ENCODE assay signal across 7 mouse cellular contexts in the genomic region with DNA sequence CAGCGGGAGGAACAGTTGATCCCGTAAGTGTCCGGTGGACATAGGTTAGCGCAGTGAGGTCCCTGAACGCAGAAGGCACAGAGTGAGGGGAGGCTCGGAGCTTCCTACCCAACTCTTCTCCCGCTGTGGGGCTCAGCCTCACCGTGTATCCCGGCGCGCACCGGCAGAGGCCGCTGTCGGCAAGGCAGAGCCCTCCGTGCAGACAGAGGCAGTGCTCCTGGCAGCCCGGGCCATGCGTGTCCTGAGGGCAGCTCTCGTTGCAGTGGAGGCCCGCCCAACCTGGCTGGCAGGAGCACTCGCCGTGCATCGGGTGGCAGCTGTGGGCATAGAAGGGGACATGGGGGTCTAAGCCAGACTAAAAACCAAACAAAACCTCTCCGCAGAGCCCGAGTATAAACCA. TPM values are rescaled to one million over a fixed set of nuclear protein-coding genes. Genes with fewer than 3 reads are reported as not detected.
DNase-seq lines count a peak whose midpoint lies in the region; ATAC-seq and TF ChIP-seq lines count a peak whose summit lies in the region.

No protein-coding gene starts in this region.

- no peak overlapping the region for H3K9ac ChIP-seq in embryonic facial prominence, embryonic 15.5 days
- H3K9ac ChIP-seq in heart, embryonic 11.5 days (ENCODE audit: low read depth, low read length), result no peak overlapping the region
- H3K9ac ChIP-seq in kidney, embryonic 14.5 days (ENCODE audit: low read depth, low read length), result 0 out of 2 replicates have a peak overlapping the region, but pooled peaks have one; percentile 29
- no peak overlapping the region for H3K9ac ChIP-seq in limb, embryonic 14.5 days (ENCODE audit: low read depth, low read length, severe bottlenecking)
- peak overlapping the region; percentile 45 for H3K9ac ChIP-seq in midbrain, embryonic 16.5 days (ENCODE audit: low read depth, low read length)

- no peak overlapping the region for H3K27ac ChIP-seq in bone marrow, adult 2 months (ENCODE audit: control insufficient read depth, insufficient read depth, low read depth, low read length, poor library complexity)
- no peak overlapping the region for H3K27ac ChIP-seq in embryonic facial prominence, embryonic 15.5 days (replicated peaks)
- no peak overlapping the region for H3K27ac ChIP-seq in heart, embryonic 11.5 days (ENCODE audit: low read depth, low read length)
- no peak overlapping the region for H3K27ac ChIP-seq in kidney, embryonic 14.5 days (ENCODE audit: low read depth, low read length)
- no peak overlapping the region for H3K27ac ChIP-seq in limb, embryonic 14.5 days (replicated peaks; ENCODE audit: low read depth, low read length)
- no peak overlapping the region for H3K27ac ChIP-seq in midbrain, embryonic 16.5 days (ENCODE audit: low read length)

- TF ChIP-seq POLR2A in bone marrow, adult 2 months (IDR thresholded peaks at IDR 0.05; ENCODE audit: borderline replicate concordance, control insufficient read depth, low read depth, low read length), result no peak
- TF ChIP-seq POLR2A in limb, embryonic 14.5 days (IDR thresholded peaks at IDR 0.05; ENCODE audit: borderline replicate concordance, extremely low read depth, insufficient read depth, insufficient read length), result no peak

- peak; percentile 87 for ATAC-seq in embryonic facial prominence, embryonic 15.5 days (ENCODE audit: insufficient number of reproducible peaks, low FRiP score, low TSS enrichment, low read depth)
- ATAC-seq in heart, embryonic 11.5 days (replicated peaks; ENCODE audit: insufficient number of reproducible peaks, low FRiP score, low TSS enrichment), result 0 out of 2 replicates have a peak, but pooled peaks have one; percentile 10
- ATAC-seq in kidney, embryonic 14.5 days (ENCODE audit: low FRiP score, low TSS enrichment), result peak; percentile 87
- peak; percentile 82 for ATAC-seq in limb, embryonic 14.5 days (ENCODE audit: low FRiP score, low read depth)
- peak; percentile 92 for ATAC-seq in midbrain, embryonic 16.5 days

- H3K4me3 ChIP-seq in bone marrow, adult 2 months (replicated peaks; ENCODE audit: control insufficient read depth, low read depth, low read length), result no peak overlapping the region
- peak overlapping the region; percentile 24 for H3K4me3 ChIP-seq in embryonic facial prominence, embryonic 15.5 days (replicated peaks)
- no peak overlapping the region for H3K4me3 ChIP-seq in heart, embryonic 11.5 days (ENCODE audit: low read depth, low read length)
- peak overlapping the region; percentile 12; the same call in 1 of the 2 replicates for H3K4me3 ChIP-seq in kidney, embryonic 14.5 days (ENCODE audit: low read length)
- no peak overlapping the region; the same call in 1 of the 2 replicates for H3K4me3 ChIP-seq in limb, embryonic 14.5 days (replicated peaks; ENCODE audit: low read length)
- peak overlapping the region; percentile 35 for H3K4me3 ChIP-seq in midbrain, embryonic 16.5 days (ENCODE audit: low read depth, low read length)

- DNase-seq in limb, embryonic 14.5 days (ENCODE audit: low spot score), result peak; percentile 75
- DNase-seq in spleen, adult 18-20 months, result peak; percentile 66 to 88

- peaks cover 2% of the 10 kb centered on the region; the same call in 1 of the 2 replicates for H3K36me3 ChIP-seq in embryonic facial prominence, embryonic 15.5 days
- no peaks in the 10 kb centered on the region for H3K36me3 ChIP-seq in heart, embryonic 11.5 days (ENCODE audit: control insufficient read depth, insufficient read depth, low read length)
- peaks cover 52% of the 10 kb centered on the region for H3K36me3 ChIP-seq in kidney, embryonic 14.5 days (ENCODE audit: control insufficient read depth, insufficient read depth, low read length)
- peaks cover 10% of the 10 kb centered on the region for H3K36me3 ChIP-seq in limb, embryonic 14.5 days (ENCODE audit: control insufficient read depth, insufficient read depth, low read length)
- H3K36me3 ChIP-seq in midbrain, embryonic 16.5 days (ENCODE audit: control insufficient read depth, insufficient read depth, low read length), result no peaks in the 10 kb centered on the region

- peak overlapping the region; percentile 48 for H3K4me2 ChIP-seq in embryonic facial prominence, embryonic 15.5 days (replicated peaks)
- peak overlapping the region; percentile 33; the same call in 1 of the 2 replicates for H3K4me2 ChIP-seq in heart, embryonic 11.5 days
- peak overlapping the region; percentile 41 for H3K4me2 ChIP-seq in kidney, embryonic 14.5 days (replicated peaks; ENCODE audit: low read depth, low read length)
- peak overlapping the region; percentile 44 for H3K4me2 ChIP-seq in limb, embryonic 14.5 days (replicated peaks; ENCODE audit: low read depth, low read length, severe bottlenecking)
- H3K4me2 ChIP-seq in midbrain, embryonic 16.5 days (ENCODE audit: low read length), result peak overlapping the region; percentile 64

- TF ChIP-seq CTCF in bone marrow, adult 2 months (IDR thresholded peaks at IDR 0.05; ENCODE audit: control insufficient read depth, insufficient read depth, low read length), result peak; percentile 87

- H3K27me3 ChIP-seq in embryonic facial prominence, embryonic 15.5 days, result peaks cover 12% of the 10 kb centered on the region; the same call in 1 of the 2 replicates
- H3K27me3 ChIP-seq in heart, embryonic 11.5 days (ENCODE audit: control insufficient read depth, insufficient read depth, low read length), result peaks cover 31% of the 10 kb centered on the region
- no peaks in the 10 kb centered on the region for H3K27me3 ChIP-seq in kidney, embryonic 14.5 days (ENCODE audit: control insufficient read depth, insufficient read depth, low read length)
- no peaks in the 10 kb centered on the region for H3K27me3 ChIP-seq in limb, embryonic 14.5 days (ENCODE audit: control insufficient read depth, insufficient read depth, low read length)
- peaks cover 4% of the 10 kb centered on the region for H3K27me3 ChIP-seq in midbrain, embryonic 16.5 days (ENCODE audit: control insufficient read depth, insufficient read depth, low read depth, low read length)

- H3K9me3 ChIP-seq in embryonic facial prominence, embryonic 15.5 days (replicated peaks), result no peaks in the 10 kb centered on the region
- H3K9me3 ChIP-seq in heart, embryonic 11.5 days (replicated peaks; ENCODE audit: control insufficient read depth, low read length), result no peaks in the 10 kb centered on the region
- H3K9me3 ChIP-seq in kidney, embryonic 14.5 days (ENCODE audit: control insufficient read depth, low read length), result no peaks in the 10 kb centered on the region
- H3K9me3 ChIP-seq in limb, embryonic 14.5 days (ENCODE audit: control insufficient read depth, low read length), result no peaks in the 10 kb centered on the region
- no peaks in the 10 kb centered on the region for H3K9me3 ChIP-seq in midbrain, embryonic 16.5 days (replicated peaks; ENCODE audit: control insufficient read depth, low read length, poor library complexity, severe bottlenecking)

- no peaks in the 10 kb centered on the region for H3K4me1 ChIP-seq in bone marrow, adult 2 months (ENCODE audit: control insufficient read depth, insufficient read depth, low read length)
- peaks cover 12% of the 10 kb centered on the region; the same call in 1 of the 2 replicates for H3K4me1 ChIP-seq in embryonic facial prominence, embryonic 15.5 days
- H3K4me1 ChIP-seq in heart, embryonic 11.5 days (ENCODE audit: control insufficient read depth, insufficient read depth, low read length), result no peaks in the 10 kb centered on the region
- 0 out of 2 replicates have a peak, but pooled peaks cover 4% of the 10 kb centered on the region for H3K4me1 ChIP-seq in kidney, embryonic 14.5 days (ENCODE audit: control insufficient read depth, insufficient read depth, low read length)
- H3K4me1 ChIP-seq in limb, embryonic 14.5 days (ENCODE audit: control insufficient read depth, insufficient read depth, low read length), result no peaks in the 10 kb centered on the region; the same call in 1 of the 2 replicates
- no peaks in the 10 kb centered on the region for H3K4me1 ChIP-seq in midbrain, embryonic 16.5 days (ENCODE audit: control insufficient read depth, insufficient read depth, low read length)

- 20% methylated on average over 24 of the region's 24 CpGs for WGBS in bone marrow, adult 2 months
- WGBS in embryonic facial prominence, embryonic 15.5 days, result 3% methylated on average over 24 of the region's 24 CpGs
- WGBS in heart, embryonic 11.5 days (ENCODE audit: insufficient replicate concordance), result 6% methylated on average over 24 of the region's 24 CpGs
- WGBS in kidney, embryonic 14.5 days, result 5% methylated on average over 23 of the region's 24 CpGs
- 3% methylated on average over 24 of the region's 24 CpGs for WGBS in limb, embryonic 14.5 days
- 3% methylated on average over 24 of the region's 24 CpGs for WGBS in midbrain, embryonic 16.5 days

RNA-seq across cellular contexts. Expression of a gene that starts 7.5 kb away (rescaled TPM):
- polyA plus RNA-seq in bone marrow, adult 2 months (2011; ENCODE audit: insufficient read depth, insufficient read length, low replicate concordance, missing spikeins), result 1.4 and 11.7 TPM in 2 replicates
- polyA plus RNA-seq in embryonic facial prominence, embryonic 15.5 days (2015; fragmentation: Nextera tagmentation; extraction: Ambion mirVana), result 3.3 and 5.4 TPM in 2 replicates
- 0.43 and 0.66 TPM in 2 replicates for polyA plus RNA-seq in heart, embryonic 11.5 days (2014; fragmentation: Nextera tagmentation; extraction: Ambion mirVana)
- 0.87 and 0.89 TPM in 2 replicates for polyA plus RNA-seq in kidney, embryonic 14.5 days (2014; fragmentation: Nextera tagmentation; extraction: Ambion mirVana)
- 0.28 and 0.52 TPM in 2 replicates for polyA plus RNA-seq in limb, embryonic 14.5 days (2012; rRNA removed)
- 0.33 and 0.83 TPM in 2 replicates for polyA plus RNA-seq in limb, embryonic 14.5 days (2014; fragmentation: Nextera tagmentation; extraction: Ambion mirVana)
- polyA plus RNA-seq in midbrain, embryonic 16.5 days (2015; fragmentation: Nextera tagmentation; extraction: Ambion mirVana), result 1.3 TPM in 2 replicates

RNA-seq across cellular contexts. Expression of a gene that starts 39.0 kb away (rescaled TPM):
- polyA plus RNA-seq in bone marrow, adult 2 months (2011; ENCODE audit: insufficient read depth, insufficient read length, low replicate concordance, missing spikeins), result not detected in 2 replicates
- polyA plus RNA-seq in embryonic facial prominence, embryonic 15.5 days (2015; fragmentation: Nextera tagmentation; extraction: Ambion mirVana), result 4.2 and 4.9 TPM in 2 replicates
- 0.30 and 0.51 TPM in 2 replicates for polyA plus RNA-seq in heart, embryonic 11.5 days (2014; fragmentation: Nextera tagmentation; extraction: Ambion mirVana)
- polyA plus RNA-seq in kidney, embryonic 14.5 days (2014; fragmentation: Nextera tagmentation; extraction: Ambion mirVana), result 5.3 and 5.4 TPM in 2 replicates
- 2.7 and 3.7 TPM in 2 replicates for polyA plus RNA-seq in limb, embryonic 14.5 days (2012; rRNA removed)
- polyA plus RNA-seq in limb, embryonic 14.5 days (2014; fragmentation: Nextera tagmentation; extraction: Ambion mirVana), result 1.3 and 2.1 TPM in 2 replicates
- polyA plus RNA-seq in midbrain, embryonic 16.5 days (2015; fragmentation: Nextera tagmentation; extraction: Ambion mirVana), result 1.3 and 1.4 TPM in 2 replicates

RNA-seq across cellular contexts. Expression of a gene that starts 40.8 kb away (rescaled TPM):
- polyA plus RNA-seq in bone marrow, adult 2 months (2011; ENCODE audit: insufficient read depth, insufficient read length, low replicate concordance, missing spikeins), result not detected in 2 replicates
- polyA plus RNA-seq in embryonic facial prominence, embryonic 15.5 days (2015; fragmentation: Nextera tagmentation; extraction: Ambion mirVana), result 0.47 and 0.68 TPM in 2 replicates
- polyA plus RNA-seq in heart, embryonic 11.5 days (2014; fragmentation: Nextera tagmentation; extraction: Ambion mirVana), result 0.03 and 0.23 TPM in 2 replicates
- 0.95 and 0.97 TPM in 2 replicates for polyA plus RNA-seq in kidney, embryonic 14.5 days (2014; fragmentation: Nextera tagmentation; extraction: Ambion mirVana)
- 1.4 and 1.7 TPM in 2 replicates for polyA plus RNA-seq in limb, embryonic 14.5 days (2012; rRNA removed)
- polyA plus RNA-seq in limb, embryonic 14.5 days (2014; fragmentation: Nextera tagmentation; extraction: Ambion mirVana), result 0.22 and 0.35 TPM in 2 replicates
- polyA plus RNA-seq in midbrain, embryonic 16.5 days (2015; fragmentation: Nextera tagmentation; extraction: Ambion mirVana), result 0.43 and 0.86 TPM in 2 replicates

Comparison
In these comparisons a context has a peak if more than half of its experiments do, and no peak if none do; other contexts are left out.
1. H3K4me3 ChIP-seq: peak in embryonic facial prominence, embryonic 15.5 days (single experiment), kidney, embryonic 14.5 days (single experiment) and midbrain, embryonic 16.5 days (single experiment); none in bone marrow, adult 2 months (single experiment), heart, embryonic 11.5 days (single experiment) and limb, embryonic 14.5 days (single experiment).
2. ATAC-seq: peak in every context shown above with its lines; median percentile 92 in midbrain, embryonic 16.5 days; 87 in embryonic facial prominence, embryonic 15.5 days; 87 in kidney, embryonic 14.5 days; 82 in limb, embryonic 14.5 days; 10 in heart, embryonic 11.5 days.
3. H3K9ac ChIP-seq: peak in kidney, embryonic 14.5 days (single experiment) and midbrain, embryonic 16.5 days (single experiment); none in embryonic facial prominence, embryonic 15.5 days (single experiment), heart, embryonic 11.5 days (single experiment) and limb, embryonic 14.5 days (single experiment).
4. Peak in every context shown above with its lines, with median percentiles within 50 percentile points of each other: H3K4me2 ChIP-seq.